Mouse (Mus musculus) retina, postnatal 7 days (tissue): ENCODE data around the gene Napa.
A peak's percentile ranks its signal among the peaks of the same experiment; 100 is the strongest.

Experiments used
- DNase-seq: peaks from one replicate; pipeline ENCODE4 v3.0.0-alpha.2; 2012; ENCODE audit warnings: low read depth, low spot score

Napa gene

DNA sequence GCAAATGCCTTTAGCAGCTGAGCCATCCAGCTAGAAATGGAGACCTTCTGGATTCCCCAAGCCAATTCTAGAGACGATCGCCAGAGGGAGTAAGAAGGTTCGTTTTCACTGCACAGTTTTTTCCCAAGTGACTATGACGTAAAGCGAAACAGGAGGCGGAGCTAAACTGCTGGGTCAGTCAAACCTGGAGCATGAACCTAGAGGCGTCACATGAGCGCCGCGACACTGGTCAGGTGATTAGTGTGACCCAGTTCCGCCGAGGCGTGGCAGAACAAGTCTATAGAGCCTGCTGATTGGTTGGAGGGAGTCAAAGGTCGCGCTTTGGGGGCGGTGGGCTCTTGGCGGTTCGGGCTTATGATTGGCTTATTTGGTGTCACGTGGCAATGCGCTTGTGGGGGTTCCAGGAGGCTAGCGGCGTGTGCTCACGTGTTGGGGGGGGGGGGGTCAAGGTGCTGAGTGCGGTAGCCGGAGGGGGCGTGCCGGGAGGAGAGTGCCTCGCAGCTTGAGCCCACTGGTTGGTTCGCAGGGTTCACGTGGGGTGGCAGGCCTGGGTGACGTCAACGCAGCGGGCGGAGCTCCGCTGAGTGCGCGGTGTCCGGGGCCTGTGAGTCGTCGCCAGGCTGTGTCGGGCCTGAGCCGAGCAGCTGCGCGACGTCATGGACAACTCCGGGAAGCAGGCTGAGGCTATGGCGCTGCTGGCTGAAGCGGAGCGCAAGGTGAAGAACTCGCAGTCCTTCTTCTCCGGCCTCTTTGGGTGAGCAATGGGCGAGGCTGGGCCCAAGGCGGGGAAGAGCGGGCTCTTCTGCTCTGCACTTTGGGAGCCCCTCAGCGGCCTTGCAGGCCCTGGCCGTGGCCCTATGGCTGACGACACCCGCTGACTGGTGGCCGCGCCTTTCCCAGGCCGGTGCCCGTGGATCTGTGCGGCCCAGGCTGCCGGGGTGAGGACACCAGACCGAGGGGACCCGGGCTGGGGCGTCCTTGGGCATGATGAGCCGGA, at the start of gene Napa:
Napa (plus strand) TSS at position 438 of the 997 bp plus-strand sequence.
- DNase-seq = peak; percentile 99

DNA sequence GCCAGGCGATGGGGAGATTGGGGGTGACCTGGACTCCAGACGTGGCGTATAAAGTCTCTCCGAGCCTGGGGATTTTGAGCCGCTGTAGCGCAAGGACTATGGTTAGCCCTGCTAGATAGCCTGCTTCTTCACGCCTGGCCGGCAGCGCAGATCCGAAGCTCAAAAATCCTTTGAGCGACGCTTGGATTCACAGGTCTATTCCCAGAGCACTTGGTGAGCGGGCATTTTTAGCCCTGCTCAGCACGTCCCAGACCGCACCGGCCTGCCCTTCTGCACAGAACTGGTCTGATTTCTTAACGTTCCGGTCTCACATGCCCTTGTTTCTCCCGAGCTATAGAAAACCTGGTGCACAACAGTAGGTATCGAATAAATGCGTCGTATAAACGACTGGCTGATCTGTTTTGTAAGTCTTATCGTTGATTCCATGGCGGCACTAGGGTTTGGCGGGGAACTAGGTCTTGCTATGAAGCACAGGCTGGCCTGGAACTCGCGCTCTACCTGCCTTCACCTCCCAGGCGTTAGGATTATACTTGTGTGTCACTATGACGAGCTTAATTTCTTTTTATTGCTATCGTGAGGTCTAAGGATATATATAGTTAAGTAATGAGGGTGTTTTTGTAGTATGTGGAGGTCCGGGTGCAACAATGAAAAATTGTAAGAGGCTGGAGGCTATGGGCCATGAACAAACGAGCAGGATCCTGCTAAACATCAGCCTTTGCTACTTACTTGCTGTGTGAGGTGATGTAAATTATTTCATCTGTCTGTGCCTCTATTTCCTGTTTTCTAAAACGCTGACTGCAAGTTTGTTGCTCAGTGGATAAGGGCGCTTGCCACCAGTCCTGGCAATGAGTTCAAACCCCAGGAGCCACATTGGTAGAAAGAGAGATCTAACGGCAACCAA, 49.3 kb upstream of the Napa start:
- peak; percentile 21 for DNase-seq

DNA sequence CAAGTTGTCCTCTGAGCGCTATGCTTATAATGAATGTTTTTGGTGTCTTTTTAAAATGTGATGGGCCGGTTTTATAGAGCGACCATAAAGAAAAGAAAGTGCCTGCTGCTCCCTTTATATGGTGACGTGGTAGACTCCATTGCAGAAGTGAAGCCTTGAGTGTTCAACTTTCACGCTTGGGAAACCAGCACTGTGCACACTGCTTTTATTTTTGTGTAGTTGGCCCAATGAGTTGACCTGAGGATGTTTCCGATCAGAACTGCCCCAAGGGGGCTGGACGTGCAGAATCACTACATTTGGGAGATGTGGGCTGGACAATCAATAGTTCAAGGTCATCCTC, 48.7 kb upstream of the Napa start:
- DNase-seq = no peak

DNA sequence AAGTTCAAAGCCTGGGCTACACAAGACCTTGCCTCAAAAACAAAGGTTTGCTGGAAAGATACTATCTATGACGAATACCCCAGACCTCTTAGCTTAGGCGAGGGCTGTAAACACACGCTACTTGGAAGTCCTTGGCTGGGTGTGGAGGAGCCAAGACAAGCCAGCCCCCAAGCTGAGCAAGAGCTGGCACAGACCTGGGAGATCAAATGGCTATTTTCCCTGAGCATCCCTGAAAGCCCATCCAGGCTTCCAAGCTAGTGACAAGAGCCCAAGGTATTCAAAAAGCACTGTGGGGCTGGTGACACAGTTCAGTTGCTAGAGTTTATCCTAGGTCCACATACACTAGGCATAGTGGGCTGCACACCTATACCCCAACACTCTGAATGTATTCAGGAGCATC, 47.7 kb upstream of the Napa start:
- no peak for DNase-seq

DNA sequence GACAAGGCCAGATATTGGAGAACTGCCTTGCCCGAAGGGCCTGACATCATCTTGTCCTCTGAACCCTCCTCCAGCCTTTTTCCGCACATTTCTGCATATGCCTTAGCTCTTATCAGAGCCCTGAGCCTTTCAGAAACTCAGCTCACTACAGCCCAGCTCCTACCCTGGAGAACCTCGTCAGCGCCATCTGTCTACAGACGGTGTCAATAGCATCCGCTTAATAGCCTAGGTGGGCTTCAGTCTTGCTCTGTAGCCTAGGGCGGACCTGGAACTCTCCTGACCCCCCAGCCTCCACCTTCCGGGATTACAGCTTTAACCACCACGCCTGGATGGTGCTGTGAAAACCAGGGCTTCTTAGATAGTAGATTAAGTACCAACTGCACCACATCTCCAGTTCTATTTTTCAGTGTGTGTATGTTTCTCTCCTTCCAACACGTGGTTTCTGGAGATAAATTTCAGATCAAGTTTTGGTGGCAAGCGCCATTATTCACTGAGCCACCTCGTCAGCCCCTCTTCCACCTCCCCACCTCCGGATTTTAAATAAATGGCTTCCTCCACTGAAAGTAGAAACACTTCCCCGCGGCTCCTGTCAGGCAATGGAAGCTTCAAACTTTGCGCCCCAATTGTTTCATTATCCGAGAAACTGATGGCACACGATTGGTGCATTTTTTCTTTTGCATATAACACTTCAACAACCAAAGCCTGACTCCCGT, 46.2 kb upstream of the Napa start:
- DNase-seq = peak; percentile 53

DNA sequence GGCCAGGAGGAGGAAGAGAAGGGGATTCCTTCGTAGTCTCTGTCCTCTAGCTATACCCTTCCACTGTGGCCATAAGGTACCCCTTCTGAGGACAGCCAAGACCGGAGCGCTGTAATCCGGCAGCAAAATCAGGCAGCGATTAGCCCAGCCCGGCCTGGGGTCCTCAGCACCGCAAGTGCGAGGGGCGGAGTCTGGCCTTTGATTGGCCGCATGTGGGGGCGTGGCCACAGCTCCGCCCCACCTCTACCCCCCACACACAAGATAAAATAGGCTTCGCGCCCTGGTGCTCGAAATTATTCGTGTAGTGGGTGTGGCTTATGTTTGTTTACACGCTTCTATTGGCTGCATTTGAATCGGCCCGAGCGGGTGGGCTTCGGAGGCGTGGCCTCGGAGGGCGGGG, 45.6 kb upstream of the Napa start:
- peak; percentile 88 for DNase-seq

DNA sequence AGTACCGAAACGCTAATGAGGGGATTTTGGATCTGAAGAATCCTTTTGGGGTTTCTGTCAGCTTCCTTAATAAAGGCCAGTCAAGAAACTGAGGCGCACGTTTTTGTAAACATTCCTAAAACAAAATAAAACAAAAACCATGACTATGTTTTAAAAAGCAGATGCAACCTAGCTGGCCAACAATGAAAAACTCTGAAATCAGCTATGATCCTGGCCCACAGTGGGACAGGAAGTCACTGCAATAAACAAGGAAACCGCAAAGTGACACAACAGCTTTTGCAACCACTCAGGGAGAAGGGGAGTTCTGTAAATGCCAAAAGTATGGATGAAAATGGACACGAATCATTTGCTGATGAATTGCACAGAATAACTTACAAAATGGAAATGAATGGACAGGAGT, 45.2 kb upstream of the Napa start:
- no peak for DNase-seq

DNA sequence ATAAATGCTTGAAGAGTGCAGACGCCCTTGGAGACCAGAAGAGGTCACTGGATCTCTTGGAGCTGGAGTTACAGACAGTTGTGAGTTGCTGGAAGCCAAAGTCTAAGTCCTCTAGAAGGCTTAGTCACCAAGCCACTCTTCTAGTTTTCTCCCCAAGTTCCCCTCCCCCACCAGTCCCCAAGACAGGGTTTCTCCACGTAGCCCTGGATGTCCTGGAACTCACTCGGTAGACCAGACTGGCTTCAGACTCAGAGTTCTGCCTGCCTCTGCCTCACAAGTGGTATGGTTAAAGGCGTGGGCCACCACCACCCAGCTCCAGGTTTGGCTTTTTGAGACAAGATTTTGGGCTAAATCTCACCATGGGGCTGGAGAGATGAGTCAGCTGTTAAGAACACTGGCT, 43.3 kb upstream of the Napa start:
- no peak for DNase-seq

DNA sequence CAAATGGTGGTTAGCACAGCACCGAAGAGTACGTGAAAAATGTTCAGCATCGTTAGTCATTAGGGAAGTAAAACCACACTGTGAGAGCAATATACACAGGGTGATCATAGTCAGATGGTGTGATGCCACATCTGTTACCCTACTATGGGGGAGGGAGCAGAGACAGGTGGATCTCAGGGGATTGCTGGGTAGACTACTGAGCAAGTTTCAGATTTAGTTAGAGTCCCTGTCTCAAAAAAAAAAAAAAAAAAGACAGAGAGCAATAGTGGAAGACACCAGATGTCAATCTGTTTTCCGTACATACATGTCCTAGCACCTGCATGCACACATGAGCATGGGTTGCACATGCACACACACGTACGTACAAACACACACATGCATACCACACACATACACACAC, 42.6 kb upstream of the Napa start:
- DNase-seq = no peak

DNA sequence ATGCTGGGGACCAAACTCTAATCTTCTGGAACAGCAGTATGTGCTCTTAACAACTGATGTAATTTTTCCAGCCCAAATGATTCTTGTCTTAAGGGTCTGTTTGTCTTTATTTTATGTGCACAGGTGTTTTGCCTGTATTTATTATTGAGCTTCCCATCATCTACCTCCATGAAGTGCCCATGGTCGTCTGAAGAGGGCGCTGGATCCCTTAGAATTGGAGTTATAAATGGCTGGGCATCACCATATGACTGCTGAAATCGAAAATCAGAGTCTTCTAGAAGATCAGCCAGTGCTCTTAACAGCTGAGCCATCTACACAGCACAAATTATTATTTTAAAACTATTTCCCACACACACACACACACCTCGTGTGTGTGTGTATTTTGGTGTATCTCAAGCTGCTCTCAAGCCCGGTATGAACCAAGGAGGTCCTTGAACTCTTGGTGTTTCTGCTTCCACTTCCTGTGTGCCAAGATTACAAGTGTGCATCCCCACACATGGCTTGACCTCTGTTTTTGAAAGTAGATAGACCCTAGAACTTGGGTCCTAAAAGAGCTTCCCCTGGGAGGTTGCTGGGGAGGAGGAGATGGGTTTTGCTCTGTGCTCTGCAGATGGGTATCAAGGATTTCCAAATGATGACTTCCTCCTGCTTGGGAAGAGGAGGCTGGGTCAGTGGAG, 41.7 kb upstream of the Napa start:
- DNase-seq = no peak

DNA sequence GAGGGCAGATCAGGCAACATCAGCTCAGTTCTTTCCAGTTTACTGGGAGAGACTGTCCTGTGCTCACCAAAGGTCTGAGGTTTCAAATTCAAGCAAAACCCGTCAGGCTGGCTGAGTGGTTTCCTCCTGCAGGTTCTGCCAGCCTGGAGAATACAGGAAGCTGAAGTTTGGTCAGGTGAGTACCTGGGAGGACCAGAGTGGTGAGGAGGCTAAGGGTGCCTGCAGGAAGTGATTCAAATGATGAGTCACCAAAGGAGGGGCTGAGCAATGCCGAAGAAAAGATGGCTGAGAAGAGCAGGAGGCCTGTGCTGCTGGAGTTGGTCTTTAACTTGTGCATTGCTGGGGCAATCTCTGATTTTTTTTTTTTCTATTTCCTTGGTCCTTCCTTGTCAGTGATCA, 41.1 kb upstream of the Napa start:
- DNase-seq = no peak

DNA sequence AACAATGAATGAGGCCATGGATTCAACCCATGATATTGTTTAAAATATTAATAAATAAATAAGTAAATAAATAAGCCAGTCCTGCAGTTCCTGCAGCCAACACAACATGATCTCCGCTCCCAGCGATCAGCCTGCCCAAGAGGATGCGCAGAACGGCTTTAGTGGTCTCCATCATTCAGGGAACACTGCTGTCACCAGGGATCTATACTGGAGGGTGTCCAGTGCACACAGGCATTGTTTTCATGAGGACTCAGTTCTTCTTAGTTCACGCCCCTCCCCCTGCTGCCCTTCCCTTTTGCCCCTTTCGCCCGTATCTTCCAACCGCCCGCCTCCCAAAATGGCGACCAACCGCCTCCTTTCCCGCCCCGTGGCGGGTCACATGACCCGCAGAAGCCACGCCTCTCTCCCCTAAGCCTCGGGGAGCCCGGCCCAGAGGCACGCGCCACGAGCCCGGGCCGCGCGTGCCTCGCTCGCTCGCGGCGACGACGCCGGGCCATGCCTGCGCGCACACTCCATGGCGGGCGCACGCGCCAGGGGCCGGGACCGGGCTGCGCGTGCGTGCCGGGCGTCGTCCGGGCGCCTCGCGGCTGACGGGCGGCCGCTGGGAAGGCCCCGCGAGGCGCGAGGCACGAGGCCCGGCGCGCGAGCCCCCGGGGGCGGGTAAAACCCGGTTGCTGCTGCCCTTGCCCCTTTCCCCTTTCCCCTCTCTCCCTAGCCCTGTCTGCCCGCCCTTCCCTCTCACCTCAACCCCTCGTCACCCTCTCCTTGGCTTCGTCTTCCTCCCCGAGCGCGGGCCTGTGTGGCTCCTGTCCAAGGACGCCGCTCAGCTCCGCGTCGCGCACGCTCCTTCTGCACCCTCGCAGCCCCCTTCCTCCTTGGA, 36.8 kb upstream of the Napa start, which contains the start of gene Zfp541:
Zfp541 (plus strand) TSS at position 596 of the 880 bp plus-strand sequence.
- DNase-seq = no peak

DNA sequence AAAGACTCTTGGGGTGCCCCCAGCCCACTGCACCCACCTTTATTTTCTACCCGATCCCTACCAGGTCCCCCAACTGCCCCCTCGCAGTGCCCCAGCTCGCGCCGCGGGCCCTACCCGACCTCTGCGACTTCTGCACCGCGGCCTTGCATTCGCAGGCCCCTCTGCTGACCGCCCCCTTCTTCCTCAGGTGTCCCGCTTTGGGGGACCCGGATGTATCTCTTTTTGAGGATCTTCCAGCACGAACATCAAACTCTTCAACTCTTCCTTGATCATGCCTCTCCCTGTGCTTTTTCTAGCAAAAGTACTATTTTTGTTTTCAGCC, 36.2 kb upstream of the Napa start:
- DNase-seq = no peak

DNA sequence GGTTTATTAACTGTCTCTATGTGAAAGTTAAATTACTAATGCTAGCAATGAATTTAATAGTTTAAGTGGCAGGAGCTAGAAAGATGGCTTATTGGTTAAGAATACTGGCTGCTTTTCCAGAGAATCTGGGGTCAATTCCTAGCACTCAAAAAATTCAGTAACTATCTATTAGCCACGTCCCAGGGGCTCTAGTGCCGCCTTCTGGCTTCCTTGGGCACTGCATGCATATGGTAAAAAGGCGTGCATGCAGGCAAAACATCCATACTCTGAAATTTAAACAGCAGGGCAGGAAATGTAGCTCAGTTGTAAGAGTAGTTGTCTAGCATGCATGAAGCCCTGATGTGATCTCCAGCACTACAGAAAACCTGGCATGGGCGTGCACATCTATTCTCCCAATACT, 34.8 kb upstream of the Napa start:
- DNase-seq = no peak

DNA sequence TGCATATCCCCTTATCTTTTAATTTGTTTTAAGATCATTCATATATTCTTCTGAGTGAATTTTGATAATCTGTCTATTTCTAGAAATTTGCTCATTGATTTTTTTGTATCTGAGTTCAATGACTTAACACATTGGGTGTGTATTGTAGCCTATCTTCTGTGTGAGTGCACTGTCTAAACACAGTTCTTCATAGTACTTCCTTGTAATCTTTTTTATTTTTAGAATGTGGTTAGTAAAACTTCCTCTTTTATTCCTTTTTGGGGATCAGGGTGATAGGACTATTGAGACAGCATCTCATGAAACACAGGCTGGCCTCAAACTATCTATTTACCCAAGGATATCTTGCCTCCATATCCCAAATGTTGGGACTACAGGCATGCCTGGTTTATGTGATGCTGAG, 27.4 kb upstream of the Napa start:
- no peak for DNase-seq

DNA sequence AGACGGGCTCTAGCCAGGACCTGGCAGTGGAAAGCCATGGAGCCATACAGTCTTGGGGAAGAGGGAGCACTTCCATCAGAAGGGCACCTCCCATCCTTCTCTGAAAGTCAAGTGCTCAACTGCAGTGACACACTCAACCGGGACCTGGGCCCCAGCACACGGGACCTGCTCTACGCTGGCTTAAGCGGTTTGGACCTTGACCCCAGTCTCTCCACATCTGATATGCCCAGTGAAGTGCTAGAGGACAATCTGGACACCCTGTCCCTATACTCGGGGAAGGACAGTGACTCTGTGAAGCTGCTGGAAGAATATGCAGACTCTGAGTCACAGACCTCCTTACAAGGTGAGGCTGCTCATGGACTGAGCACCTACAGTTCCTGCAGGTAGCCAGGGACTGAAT, 26.4 kb upstream of the Napa start:
- no peak for DNase-seq

DNA sequence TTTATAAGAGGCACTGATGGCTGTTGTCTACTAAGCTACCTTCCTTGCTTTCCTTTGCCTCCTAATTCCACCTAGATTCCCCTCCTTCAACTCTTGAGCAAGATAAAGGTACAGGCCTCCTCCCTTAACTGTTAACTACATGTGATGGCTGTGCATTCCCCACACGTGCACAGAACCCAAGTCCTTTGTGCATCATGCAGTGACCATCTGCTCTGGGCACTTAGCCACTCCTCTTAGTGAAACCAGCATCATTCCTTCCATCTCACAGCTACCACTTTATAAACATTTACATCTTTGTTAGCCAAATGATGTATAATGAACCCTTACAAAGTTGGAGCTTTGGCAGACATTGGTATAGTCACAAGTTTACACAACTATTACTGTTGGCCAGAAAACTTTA, 18.3 kb upstream of the Napa start:
- DNase-seq = no peak

DNA sequence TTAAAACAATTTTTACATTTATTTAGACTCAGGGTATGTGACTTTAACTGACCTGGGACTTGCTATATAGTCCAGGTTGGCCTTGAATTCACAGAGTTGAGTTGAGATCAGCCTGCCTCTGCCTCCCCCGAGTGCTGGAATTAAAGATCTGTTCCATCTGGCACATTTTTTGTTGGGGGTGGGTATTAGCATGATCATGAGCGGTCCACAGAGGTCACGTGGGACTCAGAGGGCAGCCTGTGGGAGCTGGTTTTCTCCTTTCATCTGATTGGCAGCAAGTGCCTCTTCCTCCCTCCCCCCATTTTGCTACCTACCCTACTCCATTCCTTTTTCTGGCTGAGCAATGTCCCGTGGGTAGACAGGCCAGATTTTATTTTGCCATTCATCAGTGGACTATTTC, 17.7 kb upstream of the Napa start:
- no peak for DNase-seq

DNA sequence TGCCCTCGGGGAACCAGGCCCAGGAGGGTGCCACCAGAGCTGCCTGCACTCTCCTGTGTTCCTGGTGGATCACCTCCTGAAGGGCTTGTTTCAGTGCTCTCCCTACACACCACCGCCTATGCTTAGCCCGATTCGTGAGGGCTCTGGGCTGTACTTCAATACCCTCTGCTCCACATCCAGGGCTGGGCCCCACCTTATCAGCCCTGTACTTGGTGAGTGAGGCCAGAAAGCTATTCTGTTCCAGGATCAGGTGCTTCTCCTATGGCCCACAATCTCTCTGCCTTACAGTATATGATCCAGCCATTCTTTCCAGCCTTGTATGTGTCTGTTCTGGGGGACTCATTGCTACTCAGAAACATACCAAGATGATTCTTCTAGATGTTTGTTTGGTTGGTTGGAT, 14.9 kb upstream of the Napa start:
- DNase-seq = no peak

DNA sequence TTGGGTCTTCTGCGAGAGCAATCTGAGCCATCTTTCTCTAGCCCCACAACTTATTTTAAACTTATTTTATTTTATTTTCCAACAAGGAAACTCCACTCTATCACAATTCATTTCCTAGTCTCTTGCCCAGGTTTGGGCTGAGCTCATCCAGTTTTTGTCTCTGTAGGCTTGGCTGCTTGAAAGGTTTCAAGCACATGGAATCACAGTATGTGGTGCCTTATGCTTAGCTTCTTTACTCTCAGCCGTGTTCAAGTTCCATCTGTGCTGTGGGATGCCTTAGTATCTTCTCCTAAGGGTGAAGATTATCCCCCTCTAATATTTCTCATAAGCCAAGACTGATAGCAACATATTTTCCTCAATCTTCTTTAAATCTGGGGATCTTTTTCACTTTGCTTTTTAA, 10.7 kb upstream of the Napa start:
- no peak for DNase-seq

DNA sequence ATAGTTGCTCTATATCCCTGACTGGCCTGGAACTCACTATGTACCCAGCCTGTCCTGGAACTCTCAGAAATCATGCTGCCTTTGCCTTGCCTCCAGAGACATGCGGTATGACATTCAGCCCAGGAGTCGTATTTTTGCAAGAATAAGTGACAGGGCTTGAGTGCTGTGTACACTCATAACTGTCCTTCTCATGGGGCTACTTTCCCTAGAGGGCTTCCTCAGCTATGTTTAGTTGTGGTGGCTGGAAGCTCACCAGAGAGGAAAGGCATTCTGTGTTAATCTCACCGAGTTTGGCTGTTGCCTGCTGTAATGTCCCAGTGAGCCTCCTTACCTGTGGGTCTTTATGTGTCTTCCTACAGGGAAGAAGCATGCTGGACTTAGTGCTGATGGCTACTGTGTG, 3.7 kb upstream of the Napa start:
- DNase-seq = no peak
